Mouse (Mus musculus): ENCODE measurements around the gene Rpap1. TPM values are rescaled to one million over a fixed set of nuclear protein-coding genes. Genes with fewer than 3 reads are reported as not detected.

The Rpap1 gene
- 13.9 and 20.5 TPM in 2 replicates for total RNA-seq (2014; rRNA removed; ENCODE audit: low replicate concordance)
- 9.0 and 10.2 TPM in 2 replicates for polyA plus RNA-seq (2015; fragmentation: Nextera tagmentation; extraction: Ambion mirVana)

DNA sequence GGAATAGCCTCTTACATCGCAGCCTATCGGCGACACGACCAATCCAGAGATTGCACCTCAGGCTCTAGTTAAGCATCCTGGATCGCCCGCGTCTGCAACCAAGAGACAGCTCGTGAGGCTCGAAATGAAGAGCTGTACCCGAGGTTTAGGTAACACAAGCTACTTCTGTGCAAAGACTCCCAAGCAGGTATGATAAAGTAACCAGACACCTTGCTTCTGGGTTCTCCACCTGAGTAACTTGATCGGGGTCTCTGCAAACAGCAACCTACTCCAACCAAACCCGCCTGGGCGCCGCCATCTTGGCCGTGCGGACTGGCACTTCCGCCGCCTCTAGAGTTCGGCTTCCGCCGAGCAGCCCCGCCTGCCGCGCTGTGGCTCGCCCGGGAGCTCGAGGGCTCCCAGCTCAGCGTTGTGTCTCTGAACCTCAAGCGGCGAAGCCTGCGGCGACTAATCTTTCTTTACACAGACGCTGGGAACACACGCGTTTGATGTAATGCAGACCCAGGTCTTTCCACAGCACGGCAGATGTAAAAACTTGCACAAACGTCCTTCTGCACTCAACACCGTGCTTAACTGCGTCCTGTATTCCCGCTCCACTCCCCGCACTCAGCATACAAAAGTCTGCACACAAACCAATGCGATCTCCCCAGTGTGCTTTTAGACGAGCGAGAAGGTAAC, at the start of gene Rpap1:
Rpap1 (minus strand) TSS at position 332 of the 678 bp plus-strand sequence.
- H3K9ac ChIP-seq (replicated peaks; ENCODE audit: low read depth, low read length) = peak within 1 kb of the TSS; percentile 58
- H3K27me3 ChIP-seq (ENCODE audit: control insufficient read depth, insufficient read depth, low read length) = no peaks in the 10 kb centered on the region
- DNase-seq (ENCODE audit: low spot score) (peak; percentile 77), ATAC-seq (ENCODE audit: insufficient read depth, low read depth) (peak; percentile 93)
- H3K4me2 ChIP-seq (ENCODE audit: low read depth, low read length) = peak within 1 kb of the TSS; percentile 85
- H3K4me1 ChIP-seq (ENCODE audit: control insufficient read depth, insufficient read depth) = no peaks in the 10 kb centered on the region
- H3K36me3 ChIP-seq (replicated peaks; ENCODE audit: control insufficient read depth, insufficient read depth, low read length) = peaks cover 9% of the 10 kb centered on the region
- no peaks in the 10 kb centered on the region for H3K9me3 ChIP-seq (replicated peaks; ENCODE audit: control insufficient read depth, low read length)
- WGBS = under 1% methylated on average over 44 of the region's 44 CpGs
- H3K27ac ChIP-seq (ENCODE audit: low read depth) = peak within 1 kb of the TSS; percentile 70
- TF ChIP-seq EP300 (IDR thresholded peaks at IDR 0.05; ENCODE audit: low read depth) (no peak), CTCF (IDR thresholded peaks at IDR 0.05; ENCODE audit: low read depth) (no peak)
- peak within 1 kb of the TSS; percentile 66 for H3K4me3 ChIP-seq (ENCODE audit: low read depth, low read length)

DNA sequence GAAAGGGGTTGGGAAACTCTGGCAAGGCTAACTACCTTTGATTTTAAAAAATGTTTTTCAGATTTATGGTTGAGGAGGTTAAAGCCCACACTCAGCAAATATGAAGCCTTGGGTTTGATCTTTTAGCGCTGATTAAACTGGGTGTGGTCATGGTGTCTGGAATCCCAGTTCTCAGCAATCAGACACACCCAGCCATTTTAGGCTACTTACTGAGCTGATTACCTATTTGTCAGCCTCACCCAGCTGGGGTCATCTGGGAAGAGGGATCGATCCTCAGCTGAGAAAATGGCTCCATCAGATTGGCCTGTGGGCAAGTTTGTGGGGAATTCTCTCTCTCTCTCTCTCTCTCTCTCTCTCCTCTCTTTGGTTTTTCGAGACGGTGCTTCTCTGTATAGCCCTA, 46.9 kb upstream of the Rpap1 start:
- 79% methylated on average over 4 of the region's 4 CpGs for WGBS
- Histone ChIP-seq H3K27me3 (ENCODE audit: control insufficient read depth, insufficient read depth, low read length) (no peaks in the 10 kb centered on the region), H3K4me3 (ENCODE audit: low read depth, low read length) (no peak overlapping the region), H3K9ac (replicated peaks; ENCODE audit: low read depth, low read length) (no peak overlapping the region), H3K4me2 (ENCODE audit: low read depth, low read length) (no peak overlapping the region), H3K9me3 (replicated peaks; ENCODE audit: control insufficient read depth, low read length) (no peaks in the 10 kb centered on the region), H3K36me3 (replicated peaks; ENCODE audit: control insufficient read depth, insufficient read depth, low read length) (no peaks in the 10 kb centered on the region), H3K27ac (ENCODE audit: low read depth) (no peak overlapping the region), H3K4me1 (ENCODE audit: control insufficient read depth, insufficient read depth) (no peaks in the 10 kb centered on the region)
- no peak for ATAC-seq (ENCODE audit: insufficient read depth, low read depth)
- TF ChIP-seq CTCF (IDR thresholded peaks at IDR 0.05; ENCODE audit: low read depth) (no peak), EP300 (IDR thresholded peaks at IDR 0.05; ENCODE audit: low read depth) (no peak)
- DNase-seq (ENCODE audit: low spot score) = no peak

DNA sequence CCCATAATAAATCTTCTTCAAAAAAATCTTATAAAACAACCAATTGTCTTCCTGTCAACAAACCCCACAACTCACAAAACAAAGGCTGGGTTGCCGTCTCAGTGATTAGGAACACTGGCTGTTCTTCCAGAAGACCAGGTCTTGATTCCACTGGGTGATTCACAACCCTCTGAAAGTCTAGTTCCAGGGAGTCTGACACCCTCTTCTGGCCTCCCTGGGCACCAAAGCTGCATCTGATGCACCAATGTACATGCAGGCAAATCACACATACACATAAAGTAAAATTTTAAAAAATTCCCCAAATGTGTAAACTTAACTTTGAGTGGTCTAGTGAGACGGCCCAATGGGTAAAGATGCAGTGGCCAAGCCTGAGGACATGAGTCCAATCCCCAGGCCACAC, 43.2 kb upstream of the Rpap1 start:
- WGBS = 58% methylated on average over 2 of the region's 2 CpGs
- TF ChIP-seq CTCF (IDR thresholded peaks at IDR 0.05; ENCODE audit: low read depth) (0 out of 2 replicates have a peak, but pooled peaks have one; percentile 22), EP300 (IDR thresholded peaks at IDR 0.05; ENCODE audit: low read depth) (no peak)
- DNase-seq (ENCODE audit: low spot score) = no peak
- Histone ChIP-seq H3K9ac (replicated peaks; ENCODE audit: low read depth, low read length) (no peak overlapping the region), H3K4me3 (ENCODE audit: low read depth, low read length) (no peak overlapping the region), H3K4me2 (ENCODE audit: low read depth, low read length) (no peak overlapping the region), H3K27ac (ENCODE audit: low read depth) (no peak overlapping the region), H3K4me1 (ENCODE audit: control insufficient read depth, insufficient read depth) (no peaks in the 10 kb centered on the region), H3K27me3 (ENCODE audit: control insufficient read depth, insufficient read depth, low read length) (no peaks in the 10 kb centered on the region), H3K36me3 (replicated peaks; ENCODE audit: control insufficient read depth, insufficient read depth, low read length) (no peaks in the 10 kb centered on the region), H3K9me3 (replicated peaks; ENCODE audit: control insufficient read depth, low read length) (no peaks in the 10 kb centered on the region)
- no peak for ATAC-seq (ENCODE audit: insufficient read depth, low read depth)

DNA sequence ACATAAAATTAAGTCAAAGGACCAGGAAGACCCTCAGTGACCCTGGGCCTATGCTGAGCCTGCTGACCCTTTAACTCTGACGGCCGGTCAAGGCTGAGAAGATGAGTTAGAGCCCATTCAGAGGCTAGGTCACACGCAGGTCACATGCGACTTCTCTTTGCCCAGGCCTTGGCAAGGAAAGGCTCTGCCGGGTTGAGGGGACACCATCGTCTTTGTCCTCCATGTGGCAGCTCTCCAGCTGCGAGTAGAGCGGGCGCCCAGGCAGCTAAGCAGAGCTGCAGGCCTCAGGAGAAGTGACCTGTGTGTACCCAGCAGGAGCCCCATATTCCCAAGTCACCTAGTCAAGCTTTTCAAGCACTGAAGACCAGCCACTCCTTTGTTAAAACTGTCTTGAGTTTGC, 33.8 kb upstream of the Rpap1 start:
- WGBS = 86% methylated on average over 9 of the region's 9 CpGs
- no peak overlapping the region for H3K4me3 ChIP-seq (ENCODE audit: low read depth, low read length)
- no peak overlapping the region for H3K9ac ChIP-seq (replicated peaks; ENCODE audit: low read depth, low read length)
- no peak for DNase-seq (ENCODE audit: low spot score)
- H3K27me3 ChIP-seq (ENCODE audit: control insufficient read depth, insufficient read depth, low read length) = no peaks in the 10 kb centered on the region
- no peaks in the 10 kb centered on the region for H3K36me3 ChIP-seq (replicated peaks; ENCODE audit: control insufficient read depth, insufficient read depth, low read length)
- no peaks in the 10 kb centered on the region for H3K9me3 ChIP-seq (replicated peaks; ENCODE audit: control insufficient read depth, low read length)
- no peak overlapping the region for H3K4me2 ChIP-seq (ENCODE audit: low read depth, low read length)
- H3K4me1 ChIP-seq (ENCODE audit: control insufficient read depth, insufficient read depth) = no peaks in the 10 kb centered on the region
- ATAC-seq (ENCODE audit: insufficient read depth, low read depth) = no peak
- TF ChIP-seq CTCF (IDR thresholded peaks at IDR 0.05; ENCODE audit: low read depth) (no peak), EP300 (IDR thresholded peaks at IDR 0.05; ENCODE audit: low read depth) (no peak)
- H3K27ac ChIP-seq (ENCODE audit: low read depth) = no peak overlapping the region

DNA sequence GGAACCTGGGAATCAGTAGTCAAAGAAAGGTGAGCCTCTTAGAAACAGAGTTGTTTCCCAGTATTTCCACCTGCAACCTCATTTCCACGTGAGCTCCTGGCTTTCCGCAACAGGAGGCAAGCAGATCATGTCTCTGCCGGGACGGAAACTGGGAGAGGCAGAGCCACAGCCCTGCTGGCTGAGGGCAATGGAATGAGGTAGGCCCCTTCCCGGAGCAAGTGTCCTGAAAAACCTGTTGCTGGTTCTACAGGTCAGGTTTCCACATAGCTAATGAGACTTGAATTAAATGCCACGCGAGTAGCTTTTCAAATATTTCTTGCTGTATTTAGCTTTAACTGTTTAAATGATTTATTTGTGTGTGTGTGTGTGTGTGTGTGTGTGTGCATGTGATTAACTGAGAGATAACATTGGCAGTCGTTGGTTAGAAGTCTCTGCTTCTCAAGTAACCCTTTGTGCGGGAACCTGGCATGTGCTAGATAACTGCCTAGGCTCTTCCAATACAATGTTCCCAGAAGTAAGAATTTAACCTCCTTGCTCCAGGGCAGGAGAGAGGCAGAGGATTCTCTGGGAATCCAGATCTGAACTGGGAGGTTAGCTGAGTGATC, 31.4 kb upstream of the Rpap1 start:
- no peak for DNase-seq (ENCODE audit: low spot score)
- H3K9me3 ChIP-seq (replicated peaks; ENCODE audit: control insufficient read depth, low read length) = no peaks in the 10 kb centered on the region
- H3K36me3 ChIP-seq (replicated peaks; ENCODE audit: control insufficient read depth, insufficient read depth, low read length) = no peaks in the 10 kb centered on the region
- no peaks in the 10 kb centered on the region for H3K27me3 ChIP-seq (ENCODE audit: control insufficient read depth, insufficient read depth, low read length)
- H3K4me3 ChIP-seq (ENCODE audit: low read depth, low read length) = no peak overlapping the region
- ATAC-seq (ENCODE audit: insufficient read depth, low read depth) = no peak
- TF ChIP-seq CTCF (IDR thresholded peaks at IDR 0.05; ENCODE audit: low read depth) (no peak), EP300 (IDR thresholded peaks at IDR 0.05; ENCODE audit: low read depth) (no peak)
- no peaks in the 10 kb centered on the region for H3K4me1 ChIP-seq (ENCODE audit: control insufficient read depth, insufficient read depth)
- H3K27ac ChIP-seq (ENCODE audit: low read depth) = no peak overlapping the region
- no peak overlapping the region for H3K4me2 ChIP-seq (ENCODE audit: low read depth, low read length)
- no peak overlapping the region for H3K9ac ChIP-seq (replicated peaks; ENCODE audit: low read depth, low read length)
- WGBS = 39% methylated on average over 9 of the region's 9 CpGs

Measured in heart, postnatal 0 days (tissue).